Mouse (Mus musculus) embryonic facial prominence, embryonic 15.5 days (tissue): ENCODE measurements around the gene Dcaf10. TPM values are rescaled to one million over a fixed set of nuclear protein-coding genes. Genes with fewer than 3 reads are reported as not detected.
A peak's percentile ranks its signal among the peaks of the same experiment; 100 is the strongest.
"Not testable (repeated sequence)": the region's sequence is repeated elsewhere in the genome, so short reads cannot be mapped to it uniquely, and the experiment has no call there.

Source experiments
- ATAC-seq: fragments of 200-750 bp; cut with Nextera tagmentation; 2 replicates; pipeline ENCODE4 v1.8.0; 2017; ENCODE audit warnings: low read depth, moderate TSS enrichment; ENCODE audit not compliant: insufficient number of reproducible peaks, low FRiP score, low TSS enrichment
- H3K27ac ChIP-seq: fragments of 300-500 bp; sonication (generic); replicated peaks from 2 replicates; pipeline ENCODE4 v1.5.1; 2015; ENCODE audit warnings: mild to moderate bottlenecking, inconsistent platforms
- H3K27me3 ChIP-seq: fragments of 300-500 bp; sonication (generic); 2 replicates; pipeline ENCODE4 v1.6.1; 2015; ENCODE audit warnings: inconsistent platforms
- H3K36me3 ChIP-seq: fragments of 300-500 bp; sonication (generic); 2 replicates; pipeline ENCODE4 v1.6.1; 2015; ENCODE audit warnings: mild to moderate bottlenecking, inconsistent platforms
- H3K4me1 ChIP-seq: fragments of 300-500 bp; sonication (generic); 2 replicates; pipeline ENCODE4 v1.6.1; 2015; ENCODE audit warnings: inconsistent platforms
- H3K4me2 ChIP-seq: fragments of 300-500 bp; sonication (generic); replicated peaks from 2 replicates; pipeline ENCODE4 v1.6.1; 2015; ENCODE audit warnings: mild to moderate bottlenecking, inconsistent platforms
- H3K4me3 ChIP-seq: fragments of 300-500 bp; sonication (generic); replicated peaks from 2 replicates; pipeline ENCODE4 v1.5.1; 2015; ENCODE audit warnings: mild to moderate bottlenecking, inconsistent platforms
- H3K9ac ChIP-seq: fragments of 300-500 bp; sonication (generic); 2 replicates; pipeline ENCODE4 v1.6.1; 2015; ENCODE audit warnings: inconsistent platforms
- H3K9me3 ChIP-seq: fragments of 300-500 bp; sonication (generic); replicated peaks from 2 replicates; pipeline ENCODE4 v1.6.1; 2016; ENCODE audit warnings: inconsistent platforms
- WGBS: fragments of 180-500 bp; shearing (Covaris S2); methylation state at CpG from one replicate; pipeline ENCODE4 v1.1.7; 2015; 5-methylcytosine and 5-hydroxymethylcytosine counted together
- polyA plus RNA-seq: library from polyadenylated mRNA; unstranded; fragments of >200 nt; fragmentation: Nextera tagmentation; extraction: Ambion mirVana; gene quantifications from 2 replicates; pipeline ENCODE4 v1.2.1, GENCODE M21; 2015

The Dcaf10 gene
- polyA plus RNA-seq, 1 experiment from 2014 or later: 15.3 TPM

- Histone ChIP-seq H3K9me3 (no peaks in the 10 kb centered on the region), H3K27ac (no peak overlapping the region), H3K9ac (no peak overlapping the region), H3K27me3 (no peaks in the 10 kb centered on the region), H3K4me2 (no peak overlapping the region), H3K36me3 (peaks cover 14% of the 10 kb centered on the region), H3K4me3 (no peak overlapping the region), H3K4me1 (no peaks in the 10 kb centered on the region)
- WGBS: 72% methylated on average over 5 of the region's 5 CpGs
- ATAC-seq: no peak
Measured at GRCm38 (mm10) chr4:45393658-45394057, 51.8 kb downstream of the Dcaf10 start.

GRCm38 (mm10) chr4:45396211-45396610 is 54.3 kb downstream of the Dcaf10 start:
- ATAC-seq, H3K9ac ChIP-seq, H3K9me3 ChIP-seq, H3K4me2 ChIP-seq, H3K27me3 ChIP-seq, H3K4me3 ChIP-seq, H3K27ac ChIP-seq, H3K4me1 ChIP-seq: not testable (repeated sequence)
- peaks cover 37% of the 10 kb centered on the region for H3K36me3 ChIP-seq
- WGBS: 78% methylated on average over 6 of the region's 6 CpGs

- not testable (repeated sequence) for H3K4me1 ChIP-seq, H3K27me3 ChIP-seq, H3K4me2 ChIP-seq, H3K27ac ChIP-seq, ATAC-seq, H3K9ac ChIP-seq, H3K4me3 ChIP-seq, H3K9me3 ChIP-seq
- WGBS: 89% methylated on average over 5 of the region's 5 CpGs
- H3K36me3 ChIP-seq: peaks cover 55% of the 10 kb centered on the region
Measured at GRCm38 (mm10) chr4:45398315-45398714, 56.4 kb downstream of the Dcaf10 start.

- WGBS: 95% methylated on average over 45 of the region's 45 CpGs
- no peak overlapping the region for H3K9ac ChIP-seq
- H3K4me3 ChIP-seq: no peak overlapping the region
- no peak for ATAC-seq
- no peaks in the 10 kb centered on the region for H3K9me3 ChIP-seq
- no peaks in the 10 kb centered on the region for H3K27me3 ChIP-seq
- no peak overlapping the region for H3K4me2 ChIP-seq
- H3K27ac ChIP-seq: no peak overlapping the region
- H3K36me3 ChIP-seq: peaks cover 67% of the 10 kb centered on the region
- 0 out of 2 replicates have a peak, but pooled peaks cover 8% of the 10 kb centered on the region for H3K4me1 ChIP-seq
Measured at GRCm38 (mm10) chr4:45399421-45400210, 57.7 kb downstream of the Dcaf10 start.

GRCm38 (mm10) chr4:45402281-45402680 is 60.4 kb downstream of the Dcaf10 start:
- no peak overlapping the region for H3K4me3 ChIP-seq
- H3K36me3 ChIP-seq: peaks cover 64% of the 10 kb centered on the region
- no peak overlapping the region for H3K9ac ChIP-seq
- 93% methylated on average over 4 of the region's 4 CpGs for WGBS
- peaks cover 27% of the 10 kb centered on the region for H3K4me1 ChIP-seq
- H3K4me2 ChIP-seq: no peak overlapping the region
- no peaks in the 10 kb centered on the region for H3K9me3 ChIP-seq
- no peaks in the 10 kb centered on the region for H3K27me3 ChIP-seq
- H3K27ac ChIP-seq: no peak overlapping the region
- ATAC-seq: no peak

GRCm38 (mm10) chr4:45402878-45403498 is 61.1 kb downstream of the Dcaf10 start:
- Histone ChIP-seq H3K4me2 (no peak overlapping the region), H3K27me3 (no peaks in the 10 kb centered on the region), H3K4me3 (no peak overlapping the region), H3K36me3 (peaks cover 60% of the 10 kb centered on the region), H3K9ac (no peak overlapping the region), H3K27ac (0 out of 2 replicates have a peak overlapping the region, but pooled peaks have one; percentile 7), H3K9me3 (no peaks in the 10 kb centered on the region), H3K4me1 (peaks cover 32% of the 10 kb centered on the region)
- 77% methylated on average over 7 of the region's 7 CpGs for WGBS
- ATAC-seq: no peak

GRCm38 (mm10) chr4:45403499-45403878 is 61.6 kb downstream of the Dcaf10 start:
- Histone ChIP-seq H3K4me2 (no peak overlapping the region), H3K9ac (no peak overlapping the region), H3K27me3 (no peaks in the 10 kb centered on the region), H3K4me3 (no peak overlapping the region), H3K27ac (0 out of 2 replicates have a peak overlapping the region, but pooled peaks have one; percentile 7), H3K4me1 (peaks cover 32% of the 10 kb centered on the region), H3K36me3 (peaks cover 55% of the 10 kb centered on the region), H3K9me3 (no peaks in the 10 kb centered on the region)
- WGBS: 85% methylated on average over 7 of the region's 7 CpGs
- no peak for ATAC-seq

GRCm38 (mm10) chr4:45404086-45404485 is 62.2 kb downstream of the Dcaf10 start:
- Histone ChIP-seq H3K36me3 (peaks cover 49% of the 10 kb centered on the region), H3K4me3 (no peak overlapping the region), H3K27ac (no peak overlapping the region), H3K4me1 (peaks cover 35% of the 10 kb centered on the region), H3K9ac (no peak overlapping the region), H3K27me3 (no peaks in the 10 kb centered on the region), H3K4me2 (no peak overlapping the region), H3K9me3 (no peaks in the 10 kb centered on the region)
- ATAC-seq: no peak
- 93% methylated on average over 7 of the region's 7 CpGs for WGBS

GRCm38 (mm10) chr4:45405315-45405714 is 63.4 kb downstream of the Dcaf10 start:
- Histone ChIP-seq H3K4me3 (no peak overlapping the region), H3K27ac (no peak overlapping the region), H3K36me3 (peaks cover 37% of the 10 kb centered on the region), H3K9ac (no peak overlapping the region), H3K4me2 (no peak overlapping the region), H3K9me3 (no peaks in the 10 kb centered on the region), H3K27me3 (no peaks in the 10 kb centered on the region), H3K4me1 (peaks cover 38% of the 10 kb centered on the region)
- ATAC-seq: no peak
- 33% methylated on average over 7 of the region's 7 CpGs for WGBS

- Histone ChIP-seq H3K9ac (no peak overlapping the region), H3K27ac (no peak overlapping the region), H3K4me2 (0 out of 2 replicates have a peak overlapping the region, but pooled peaks have one; percentile 84), H3K4me3 (no peak overlapping the region), H3K27me3 (no peaks in the 10 kb centered on the region), H3K9me3 (no peaks in the 10 kb centered on the region), H3K4me1 (peaks cover 38% of the 10 kb centered on the region), H3K36me3 (peaks cover 28% of the 10 kb centered on the region)
- WGBS: 81% methylated on average over 7 of the region's 7 CpGs
- no peak for ATAC-seq
Measured at GRCm38 (mm10) chr4:45406397-45406796, 64.5 kb downstream of the Dcaf10 start.

- 0 out of 2 replicates have a peak overlapping the region, but pooled peaks have one; percentile 93 for H3K9ac ChIP-seq
- peak overlapping the region; percentile 96 for H3K4me3 ChIP-seq
- H3K4me1 ChIP-seq: peaks cover 38% of the 10 kb centered on the region
- no peaks in the 10 kb centered on the region for H3K9me3 ChIP-seq
- ATAC-seq: no peak
- H3K36me3 ChIP-seq: peaks cover 23% of the 10 kb centered on the region
- 48% methylated on average over 5 of the region's 5 CpGs for WGBS
- H3K27me3 ChIP-seq: no peaks in the 10 kb centered on the region
- H3K27ac ChIP-seq: 0 out of 2 replicates have a peak overlapping the region, but pooled peaks have one; percentile 97
- H3K4me2 ChIP-seq: peak overlapping the region; percentile 84
Measured at GRCm38 (mm10) chr4:45407001-45407702, 65.3 kb downstream of the Dcaf10 start.
